Mouse (Mus musculus) hindbrain, embryonic 12.5 days (tissue): ENCODE measurements at regions not wholly inside any gene's neighbourhood (a gene's known extent, or its start where the extent isn't known, plus 50 kb on each side); places are given as distances from the start of the nearest gene placed in this dataset.

Experiments
- ATAC-seq: fragments of 200-750 bp; cut with Nextera tagmentation; 2 replicates; pipeline ENCODE4 v1.8.0; 2017; ENCODE audit warnings: moderate TSS enrichment; ENCODE audit not compliant: low FRiP score
- H3K27ac ChIP-seq: fragments of 300-500 bp; sonication (generic); 2 replicates; pipeline ENCODE4 v1.5.1; 2016; ENCODE audit warnings: mild to moderate bottlenecking
- H3K27me3 ChIP-seq: fragments of 300-500 bp; sonication (generic); 2 replicates; pipeline ENCODE4 v1.6.1; 2016; ENCODE audit warnings: mild to moderate bottlenecking
- H3K36me3 ChIP-seq: fragments of 300-500 bp; sonication (generic); 2 replicates; pipeline ENCODE4 v1.6.1; 2016; ENCODE audit warnings: mild to moderate bottlenecking
- H3K4me1 ChIP-seq: fragments of 300-500 bp; sonication (generic); 2 replicates; pipeline ENCODE4 v1.6.1; 2016
- H3K4me2 ChIP-seq: fragments of 300-500 bp; sonication (generic); replicated peaks from 2 replicates; pipeline ENCODE4 v1.6.1; 2016; ENCODE audit warnings: mild to moderate bottlenecking
- H3K4me3 ChIP-seq: fragments of 300-500 bp; sonication (generic); 2 replicates; pipeline ENCODE4 v1.5.1; 2016; ENCODE audit warnings: mild to moderate bottlenecking
- H3K9ac ChIP-seq: fragments of 300-500 bp; sonication (generic); 2 replicates; pipeline ENCODE4 v1.6.1; 2016; ENCODE audit warnings: mild to moderate bottlenecking, moderate library complexity
- H3K9me3 ChIP-seq: fragments of 300-500 bp; sonication (generic); replicated peaks from 2 replicates; pipeline ENCODE4 v1.6.1; 2016; ENCODE audit warnings: mild to moderate bottlenecking
- WGBS: fragments of 180-500 bp; shearing (Covaris S2); methylation state at CpG from one replicate; pipeline ENCODE4 v1.1.7; 2016; 5-methylcytosine and 5-hydroxymethylcytosine counted together

DNA sequence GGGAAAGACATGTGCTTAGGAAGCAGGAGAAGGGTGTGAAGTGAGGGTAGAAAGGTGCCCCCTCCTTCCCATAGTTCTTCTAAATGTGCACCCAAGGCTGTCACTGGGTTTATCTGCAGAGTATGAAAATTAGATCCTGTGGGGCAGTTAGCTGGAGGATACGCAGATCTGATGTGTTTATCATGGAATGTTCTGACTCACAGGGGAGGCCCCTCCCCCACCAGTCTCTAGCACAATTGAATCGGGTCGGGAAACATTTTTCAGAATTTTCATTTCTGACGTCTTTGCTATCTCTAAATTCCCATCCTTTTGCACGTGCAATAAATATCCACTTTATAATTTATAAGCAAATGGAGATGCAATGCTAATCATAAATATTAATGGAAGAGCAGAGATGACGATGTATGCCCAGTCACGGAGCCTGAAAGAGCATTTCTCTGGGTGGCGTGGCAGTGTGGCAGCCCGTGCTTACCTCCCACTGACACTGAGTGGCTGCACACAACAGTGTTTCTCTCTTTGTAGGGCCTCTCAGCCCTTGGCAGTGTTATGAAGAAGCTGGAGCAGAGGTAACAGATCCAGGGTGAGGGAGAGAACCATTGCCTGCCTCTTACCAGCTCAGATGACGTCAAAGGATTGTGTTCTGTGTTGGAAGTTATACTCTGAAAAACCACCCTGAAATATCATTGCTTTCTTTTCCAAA is 122.1 kb upstream of the Gm26657 start:
- Histone ChIP-seq H3K27me3 (no peaks in the 10 kb centered on the region), H3K36me3 (no peaks in the 10 kb centered on the region), H3K4me2 (no peak overlapping the region), H3K4me3 (no peak overlapping the region), H3K4me1 (no peaks in the 10 kb centered on the region), H3K9ac (no peak overlapping the region), H3K9me3 (no peaks in the 10 kb centered on the region), H3K27ac (no peak overlapping the region)
- WGBS, result 84% methylated on average over 10 of the region's 10 CpGs
- ATAC-seq, result no peak

DNA sequence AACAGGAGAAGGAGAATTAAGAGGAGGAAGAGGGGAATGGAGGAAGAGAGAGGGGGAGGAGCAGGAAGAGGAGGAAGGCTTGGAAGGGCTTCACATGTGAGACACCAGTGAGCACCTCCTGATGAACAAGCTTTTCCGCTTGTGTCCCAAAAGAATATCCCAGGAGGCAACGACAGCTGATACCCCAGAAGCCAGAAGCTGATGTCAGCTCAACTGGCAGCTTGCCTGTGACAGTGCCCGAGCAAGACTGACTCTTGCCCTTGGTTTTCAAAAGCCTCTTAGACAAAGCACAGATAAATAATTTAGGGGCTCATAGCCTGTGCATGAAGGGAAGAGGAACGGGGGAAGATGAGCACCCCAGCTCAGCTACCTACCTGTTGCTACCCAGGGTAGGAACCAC is 127.5 kb upstream of the Gm26657 start:
- no peaks in the 10 kb centered on the region for H3K27me3 ChIP-seq
- no peak for ATAC-seq

DNA sequence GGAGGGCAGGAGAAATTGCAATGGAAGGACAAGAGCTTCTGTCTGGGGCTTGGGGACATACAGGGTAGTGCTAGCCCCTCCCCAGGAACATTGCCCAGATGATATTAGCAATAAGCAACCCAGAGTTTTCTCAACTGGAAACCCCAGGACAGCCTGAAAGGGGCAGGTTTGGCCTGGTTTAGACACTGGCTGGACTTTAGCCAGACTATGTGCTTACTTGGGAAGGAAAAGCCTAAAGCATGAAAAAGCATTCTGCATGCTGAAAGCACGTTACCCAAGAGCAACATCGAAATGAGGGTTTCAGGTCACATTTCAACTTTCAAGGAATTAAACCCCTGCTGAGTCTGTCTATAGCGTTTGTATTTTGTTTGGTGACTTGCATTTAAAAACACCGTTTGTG is 128.1 kb upstream of the Gm26657 start:
- no peak overlapping the region for H3K9ac ChIP-seq
- 33% methylated on average over 4 of the region's 4 CpGs for WGBS
- no peaks in the 10 kb centered on the region for H3K9me3 ChIP-seq
- no peak overlapping the region for H3K4me3 ChIP-seq
- no peak for ATAC-seq
- H3K27ac ChIP-seq, result no peak overlapping the region
- H3K36me3 ChIP-seq, result no peaks in the 10 kb centered on the region
- no peaks in the 10 kb centered on the region for H3K27me3 ChIP-seq
- H3K4me1 ChIP-seq, result no peaks in the 10 kb centered on the region; the same call in 1 of the 2 replicates
- no peak overlapping the region for H3K4me2 ChIP-seq

More for the DNA sequence above, 127.5 kb upstream of the Gm26657 start:
- Histone ChIP-seq H3K4me2 (no peak overlapping the region), H3K36me3 (no peaks in the 10 kb centered on the region), H3K9ac (no peak overlapping the region), H3K4me1 (no peaks in the 10 kb centered on the region; the same call in 1 of the 2 replicates), H3K9me3 (no peaks in the 10 kb centered on the region), H3K4me3 (no peak overlapping the region), H3K27ac (no peak overlapping the region)
- 70% methylated on average over 4 of the region's 4 CpGs for WGBS

DNA sequence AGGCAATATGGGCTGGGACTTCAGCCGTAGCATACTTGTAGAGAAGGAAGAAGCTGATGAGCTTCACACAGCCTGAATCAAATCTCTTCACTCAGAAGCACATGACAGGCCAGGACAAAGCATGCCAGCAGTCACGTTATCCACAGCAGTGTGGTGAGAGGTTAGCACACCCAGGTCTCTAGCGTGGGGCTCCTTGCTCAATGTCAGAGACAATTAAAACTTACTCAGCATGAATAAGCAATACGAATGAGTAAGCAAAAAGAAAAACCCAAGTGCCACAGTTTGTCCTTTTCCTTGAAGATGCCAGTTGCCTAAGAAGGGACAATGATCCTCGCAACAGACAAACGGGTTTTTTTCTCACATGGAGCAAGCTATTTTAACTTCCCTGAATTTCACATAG is 129.6 kb upstream of the Gm26657 start:
- Histone ChIP-seq H3K27me3 (no peaks in the 10 kb centered on the region), H3K9me3 (no peaks in the 10 kb centered on the region), H3K4me2 (no peak overlapping the region), H3K36me3 (no peaks in the 10 kb centered on the region), H3K4me1 (no peaks in the 10 kb centered on the region; the same call in 1 of the 2 replicates), H3K9ac (no peak overlapping the region), H3K27ac (no peak overlapping the region), H3K4me3 (no peak overlapping the region)
- 65% methylated on average over 6 of the region's 6 CpGs for WGBS
- no peak for ATAC-seq

DNA sequence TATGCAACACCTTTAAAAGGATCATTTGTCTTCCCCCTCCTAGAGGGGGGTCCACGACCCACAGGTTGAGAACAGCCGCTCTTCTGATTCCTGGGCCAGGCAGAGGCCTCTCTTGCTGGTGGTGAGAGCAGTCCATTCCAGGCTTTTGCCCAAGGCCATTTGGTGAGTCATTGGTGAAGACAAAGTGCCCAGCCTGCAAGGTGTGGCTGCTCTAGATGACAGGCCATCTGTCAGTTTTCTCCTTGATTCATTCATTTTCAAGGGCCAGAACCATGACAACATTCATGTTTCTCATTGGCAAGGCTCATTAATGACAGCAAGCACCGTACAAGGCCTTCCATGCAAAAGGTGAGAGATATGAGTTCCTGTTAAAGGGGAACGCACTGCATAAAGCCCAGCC is 131.2 kb upstream of the Gm26657 start:
- 88% methylated on average over 4 of the region's 4 CpGs for WGBS
- ATAC-seq, result no peak
- H3K4me2 ChIP-seq, result no peak overlapping the region

DNA sequence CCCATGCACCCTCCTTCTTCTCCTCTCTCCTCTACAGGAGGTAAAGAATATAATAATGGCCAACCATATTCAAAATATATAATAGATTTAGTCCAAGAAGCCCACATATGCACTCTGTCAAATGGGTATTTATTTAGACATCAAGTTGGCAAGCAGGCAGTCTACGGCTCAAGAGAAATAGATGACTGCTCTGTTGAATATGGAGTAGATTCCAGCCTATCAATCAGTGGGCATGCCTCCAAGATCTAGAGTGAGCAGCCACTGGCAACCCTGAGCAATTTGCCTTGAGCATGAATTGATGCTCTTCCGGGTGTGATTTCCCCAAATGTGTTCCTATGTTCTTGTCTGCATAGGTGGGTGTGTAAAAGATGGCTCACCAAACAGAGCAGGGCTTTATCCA is 141.5 kb upstream of the Gm26657 start:
- Histone ChIP-seq H3K9ac (no peak overlapping the region), H3K4me3 (no peak overlapping the region), H3K9me3 (no peaks in the 10 kb centered on the region), H3K4me2 (no peak overlapping the region), H3K27ac (no peak overlapping the region), H3K27me3 (no peaks in the 10 kb centered on the region), H3K36me3 (no peaks in the 10 kb centered on the region), H3K4me1 (no peaks in the 10 kb centered on the region)
- 84% methylated on average over 2 of the region's 2 CpGs for WGBS
- no peak for ATAC-seq

More for the DNA sequence above, 131.2 kb upstream of the Gm26657 start:
- Histone ChIP-seq H3K36me3 (no peaks in the 10 kb centered on the region), H3K9me3 (no peaks in the 10 kb centered on the region), H3K4me1 (no peaks in the 10 kb centered on the region; the same call in 1 of the 2 replicates), H3K4me3 (no peak overlapping the region), H3K27me3 (no peaks in the 10 kb centered on the region), H3K9ac (no peak overlapping the region), H3K27ac (no peak overlapping the region)

DNA sequence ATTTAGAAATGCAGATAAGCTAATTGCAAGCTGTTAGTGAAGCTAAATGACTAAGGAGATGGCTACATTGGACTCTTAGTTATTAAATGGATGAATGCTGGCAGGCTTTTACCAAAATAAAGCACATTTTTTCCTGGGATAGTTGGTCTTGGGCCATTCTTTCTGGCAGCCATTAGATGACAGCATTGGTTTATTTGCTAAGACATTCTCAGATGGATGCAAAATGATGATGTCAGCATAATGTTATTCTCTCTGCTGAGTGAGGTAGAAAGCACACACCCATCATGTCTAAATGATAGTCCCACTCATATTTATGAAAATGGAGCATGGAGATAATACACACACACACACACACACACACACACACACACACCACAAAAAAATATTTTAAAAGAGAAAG is 141.9 kb upstream of the Gm26657 start:
- Histone ChIP-seq H3K27me3 (no peaks in the 10 kb centered on the region), H3K4me1 (no peaks in the 10 kb centered on the region), H3K36me3 (no peaks in the 10 kb centered on the region), H3K27ac (no peak overlapping the region), H3K4me2 (no peak overlapping the region), H3K9ac (no peak overlapping the region), H3K9me3 (no peaks in the 10 kb centered on the region), H3K4me3 (no peak overlapping the region)
- no peak for ATAC-seq

DNA sequence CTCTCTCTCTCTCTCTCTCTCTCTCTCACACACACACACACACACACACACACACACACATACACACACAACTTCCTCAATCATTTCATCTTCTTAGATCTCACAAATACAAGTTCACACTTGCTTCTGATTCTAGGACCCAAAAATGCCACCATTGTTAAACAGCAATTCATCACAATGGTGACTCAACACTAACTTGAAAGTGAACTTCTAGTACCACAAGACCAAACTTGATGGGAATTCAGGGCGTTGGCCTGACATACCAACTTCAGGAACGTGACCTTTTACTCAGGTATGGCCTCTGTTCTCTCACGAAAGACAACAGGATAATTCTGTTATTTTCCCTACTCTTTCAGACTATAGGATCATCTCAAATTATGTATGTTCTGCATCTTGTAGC is 157.5 kb upstream of the Gm26657 start:
- no peak overlapping the region for H3K9ac ChIP-seq
- H3K4me1 ChIP-seq, result no peaks in the 10 kb centered on the region
- ATAC-seq, result no peak
- H3K9me3 ChIP-seq, result no peaks in the 10 kb centered on the region
- 83% methylated on average over 3 of the region's 3 CpGs for WGBS
- H3K36me3 ChIP-seq, result no peaks in the 10 kb centered on the region
- H3K27me3 ChIP-seq, result no peaks in the 10 kb centered on the region
- H3K4me2 ChIP-seq, result no peak overlapping the region
- H3K27ac ChIP-seq, result no peak overlapping the region
- H3K4me3 ChIP-seq, result no peak overlapping the region

DNA sequence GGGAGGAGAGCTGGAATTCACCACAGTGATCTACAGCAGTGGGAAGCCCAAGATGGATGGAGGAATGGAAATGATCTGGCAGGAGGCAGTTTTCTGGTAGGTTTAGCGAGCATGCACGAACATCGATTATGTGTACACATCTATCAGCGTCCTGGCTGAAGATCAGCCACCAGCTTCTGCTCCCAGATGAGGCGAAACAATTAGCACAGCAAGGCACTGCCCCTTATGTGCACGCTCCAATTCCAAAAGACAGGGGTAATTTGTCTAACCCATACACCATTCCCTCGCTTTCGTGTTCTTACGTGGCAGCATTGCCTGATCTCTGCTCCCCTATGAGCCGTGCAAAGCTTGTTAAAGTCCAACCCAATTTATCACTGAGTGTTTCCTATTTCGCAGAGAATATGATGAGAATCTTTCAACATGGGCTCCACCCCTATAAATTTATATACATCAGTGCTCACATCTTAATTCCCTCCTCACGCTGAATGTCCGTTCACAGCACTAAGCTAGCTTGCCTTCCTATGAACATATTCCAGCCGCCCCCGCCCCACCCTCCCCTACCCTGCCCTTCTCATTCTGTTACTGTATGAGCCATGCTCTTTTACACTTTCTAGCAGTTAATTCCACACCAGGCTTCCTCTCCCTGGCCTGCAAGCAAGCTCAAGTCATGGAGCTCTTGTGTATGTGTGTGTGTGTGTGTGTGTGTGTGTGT is 162.9 kb upstream of the Gm26657 start:
- Histone ChIP-seq H3K4me1 (no peaks in the 10 kb centered on the region), H3K27me3 (no peaks in the 10 kb centered on the region), H3K36me3 (no peaks in the 10 kb centered on the region), H3K4me3 (no peak overlapping the region), H3K27ac (no peak overlapping the region), H3K9ac (no peak overlapping the region), H3K9me3 (no peaks in the 10 kb centered on the region), H3K4me2 (no peak overlapping the region)
- peak; percentile 64; the same call in 1 of the 2 replicates for ATAC-seq
- WGBS, result 75% methylated on average over 15 of the region's 15 CpGs

DNA sequence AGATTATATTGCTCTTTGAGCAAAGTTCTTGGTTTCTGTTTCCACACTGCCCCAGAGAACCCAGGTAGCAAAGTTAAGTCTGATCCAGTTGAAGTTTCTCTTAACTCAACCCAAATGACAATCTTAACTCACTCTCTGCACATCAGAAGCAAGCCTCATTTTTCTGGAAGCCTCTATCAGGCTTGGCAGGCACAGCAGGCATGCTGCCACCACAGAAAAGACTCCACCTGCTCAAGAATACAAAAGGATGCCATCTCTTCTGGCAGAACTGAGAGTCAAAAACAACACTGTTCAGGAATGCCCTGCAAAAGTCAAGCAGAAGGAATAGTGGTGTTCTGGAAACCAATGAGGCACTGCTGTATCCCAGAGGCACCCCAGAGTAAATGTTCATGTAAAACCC is 187.7 kb upstream of the Gm26657 start:
- H3K4me3 ChIP-seq, result no peak overlapping the region
- H3K27me3 ChIP-seq, result no peaks in the 10 kb centered on the region
- no peak overlapping the region for H3K9ac ChIP-seq
- H3K4me2 ChIP-seq, result no peak overlapping the region
- no peaks in the 10 kb centered on the region for H3K4me1 ChIP-seq
- H3K27ac ChIP-seq, result no peak overlapping the region
- H3K36me3 ChIP-seq, result no peaks in the 10 kb centered on the region
- no peak for ATAC-seq
- no peaks in the 10 kb centered on the region for H3K9me3 ChIP-seq

DNA sequence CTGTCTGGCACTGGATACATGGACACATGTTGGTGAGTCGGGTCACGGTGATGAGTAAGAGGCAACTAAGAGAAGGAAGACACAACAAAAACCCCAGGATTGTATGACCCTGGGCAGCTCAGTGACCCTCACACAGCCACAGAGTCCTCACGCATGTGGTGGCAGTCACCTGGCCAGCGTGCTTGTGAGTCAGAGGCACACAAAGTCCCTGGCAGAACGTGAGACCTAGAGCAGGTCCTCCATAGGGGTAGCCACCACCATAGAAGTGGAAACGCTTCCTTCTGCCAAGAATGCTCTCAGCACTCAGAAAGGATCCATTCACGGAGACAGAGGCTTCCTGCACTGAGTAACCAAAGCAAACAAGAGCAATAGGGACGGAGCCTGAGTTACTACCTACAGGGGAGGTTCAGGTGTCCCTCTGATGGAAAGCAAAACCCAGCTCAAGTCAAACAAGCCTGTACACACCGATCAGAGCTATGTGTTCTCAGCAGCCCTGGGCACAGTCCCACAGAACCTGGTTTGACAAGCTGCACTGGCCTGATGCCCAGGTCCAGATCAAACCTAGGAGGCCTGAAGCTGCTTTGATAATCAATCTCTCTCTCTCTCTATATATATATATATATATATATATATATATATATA is 206.4 kb upstream of the Gm26657 start:
- Histone ChIP-seq H3K9me3 (no peaks in the 10 kb centered on the region), H3K4me1 (0 out of 2 replicates have a peak, but pooled peaks cover 2% of the 10 kb centered on the region), H3K9ac (no peak overlapping the region), H3K4me3 (no peak overlapping the region), H3K27ac (no peak overlapping the region), H3K36me3 (no peaks in the 10 kb centered on the region), H3K4me2 (no peak overlapping the region), H3K27me3 (no peaks in the 10 kb centered on the region)
- ATAC-seq, result no peak
- 89% methylated on average over 9 of the region's 9 CpGs for WGBS

DNA sequence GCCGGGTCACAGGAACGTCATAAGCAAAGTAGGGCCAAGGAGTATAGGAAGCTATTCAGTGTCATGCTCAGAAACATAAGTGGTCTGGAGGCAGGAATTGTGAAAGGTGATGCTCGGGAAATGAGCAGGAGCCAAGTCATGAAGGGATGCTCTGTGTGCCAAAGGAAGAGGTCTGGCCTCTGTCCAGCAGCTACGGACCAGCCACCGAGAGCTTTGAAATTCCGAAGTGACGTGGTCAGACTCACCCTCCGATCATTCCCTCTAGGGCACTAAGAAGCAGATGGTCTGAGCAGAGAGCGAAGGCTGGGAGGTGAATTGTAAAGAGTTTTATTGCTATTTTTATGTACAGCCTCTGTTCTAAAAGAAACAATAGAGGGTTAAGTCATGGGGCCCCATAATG is 206.9 kb upstream of the Gm26657 start:
- H3K4me2 ChIP-seq, result no peak overlapping the region
- no peak for ATAC-seq
- H3K9ac ChIP-seq, result no peak overlapping the region
- no peaks in the 10 kb centered on the region for H3K27me3 ChIP-seq
- 0 out of 2 replicates have a peak, but pooled peaks cover 2% of the 10 kb centered on the region for H3K4me1 ChIP-seq
- 84% methylated on average over 9 of the region's 9 CpGs for WGBS
- H3K36me3 ChIP-seq, result no peaks in the 10 kb centered on the region
- no peaks in the 10 kb centered on the region for H3K9me3 ChIP-seq
- H3K4me3 ChIP-seq, result no peak overlapping the region
- no peak overlapping the region for H3K27ac ChIP-seq
